Mouse (Mus musculus): ENCODE measurements at regions not wholly inside any gene's neighbourhood (a gene's known extent, or its start where the extent isn't known, plus 50 kb on each side); places are given as distances from the start of the nearest gene placed in this dataset.

- TF ChIP-seq CTCF (IDR thresholded peaks at IDR 0.05; ENCODE audit: control insufficient read depth, insufficient read depth, insufficient replicate concordance, low read depth, low read length) = no peak
- no peak for TF ChIP-seq POLR2A (IDR thresholded peaks at IDR 0.05; ENCODE audit: control insufficient read depth, low read depth, low read length)
Observed at GRCm38 (mm10) chr5:102393941-102394340, 87.2 kb upstream of the Arhgap24 start.

All from testis, adult 2 months (tissue).